Mouse (Mus musculus) brain, embryonic 14.5 days (tissue): ENCODE measurements at regions not wholly inside any gene's neighbourhood (a gene's known extent, or its start where the extent isn't known, plus 50 kb on each side); places are given as distances from the start of the nearest gene placed in this dataset.

Experiments
- CTCF ChIP-seq: fragments of 200-500 bp; IDR thresholded peaks from 2 replicates; pipeline ENCODE4 v1.5.1; 2012; ENCODE audit warnings: inconsistent platforms, mild to moderate bottlenecking, moderate library complexity, borderline replicate concordance; ENCODE audit not compliant: insufficient read depth, insufficient read length; ENCODE audit errors: extremely low read depth
- POLR2A ChIP-seq: fragments of 200-500 bp; IDR thresholded peaks from 2 replicates; pipeline ENCODE4 v1.6.1; 2012; ENCODE audit warnings: mild to moderate bottlenecking, inconsistent platforms, borderline replicate concordance; ENCODE audit not compliant: poor library complexity, insufficient read depth, insufficient read length, severe bottlenecking; ENCODE audit errors: extremely low read depth

DNA sequence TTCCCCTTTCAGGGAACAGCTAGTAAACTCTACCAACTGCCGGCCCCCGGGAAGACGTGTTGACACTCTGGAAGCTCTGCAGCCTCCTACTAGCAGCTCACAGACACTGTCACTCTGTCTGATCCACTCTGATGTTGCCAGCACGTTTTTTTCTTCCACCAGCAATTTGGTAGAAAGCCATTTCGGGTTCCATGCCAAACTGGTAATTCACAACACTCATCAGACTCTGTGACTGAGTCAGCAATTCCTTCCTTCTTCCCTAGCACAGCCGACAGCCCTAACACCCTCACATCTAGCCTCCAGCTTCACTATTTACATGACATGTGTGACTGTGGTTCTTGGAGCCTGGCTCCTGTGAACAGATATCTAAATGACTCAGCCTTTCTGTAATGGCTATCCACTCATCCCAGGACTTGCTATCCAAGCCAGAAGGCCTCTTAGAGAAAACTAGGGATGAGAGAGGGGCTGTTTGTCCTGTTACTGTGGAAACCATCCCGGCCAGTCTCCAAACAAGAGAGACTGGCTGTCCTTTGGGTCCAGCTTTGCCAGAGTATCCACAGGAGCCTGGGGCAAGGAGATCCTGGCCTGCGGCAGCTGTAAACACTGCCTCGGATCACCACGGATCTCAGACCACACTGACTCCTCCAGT is 105.2 kb upstream of the Pkdcc start:
- no peak for TF ChIP-seq POLR2A
- no peak for TF ChIP-seq CTCF
